Mouse (Mus musculus) hematopoietic stem cell, adult 5-6 weeks (primary cell): ENCODE measurements at regions not wholly inside any gene's neighbourhood (a gene's known extent, or its start where the extent isn't known, plus 50 kb on each side); places are given as distances from the start of the nearest gene placed in this dataset.

Experiments
- ATAC-seq, 2 experiments: fragments of 125-278 bp in 1 of 2; replicated peaks in 1 of 2; 2 replicates each; pipeline ENCODE4 v1.8.0; 2016 to 2017; ENCODE audit warnings: inconsistent platforms in 2 of 2, mild to moderate bottlenecking in 2 of 2, moderate number of reproducible peaks in 2 of 2, low read depth in 1 of 2, moderate TSS enrichment in 1 of 2; ENCODE audit not compliant: low FRiP score in 2 of 2, poor library complexity in 2 of 2, severe bottlenecking in 2 of 2, insufficient read depth in 1 of 2, low TSS enrichment in 1 of 2

DNA sequence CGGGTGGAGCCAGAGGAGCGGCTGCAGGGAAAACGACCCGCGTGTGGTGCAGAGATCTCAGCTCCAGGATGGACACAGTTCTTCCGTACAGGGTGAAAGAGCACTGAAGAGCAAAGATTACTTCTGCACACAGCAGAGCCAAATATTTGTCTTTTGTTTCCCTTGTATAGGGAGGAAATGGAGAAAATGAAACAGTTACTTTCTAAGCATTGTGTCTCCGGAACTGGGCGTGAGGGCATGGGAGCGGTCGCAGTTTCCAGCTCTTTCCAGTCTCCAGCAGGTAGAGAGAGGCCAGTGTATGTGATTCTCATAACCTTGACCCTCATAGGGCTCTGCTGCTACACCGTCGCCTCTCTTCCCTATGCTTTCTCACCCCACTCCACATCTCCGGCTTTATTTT is 105.1 kb upstream of the Gm10295 start:
- no peak for ATAC-seq

DNA sequence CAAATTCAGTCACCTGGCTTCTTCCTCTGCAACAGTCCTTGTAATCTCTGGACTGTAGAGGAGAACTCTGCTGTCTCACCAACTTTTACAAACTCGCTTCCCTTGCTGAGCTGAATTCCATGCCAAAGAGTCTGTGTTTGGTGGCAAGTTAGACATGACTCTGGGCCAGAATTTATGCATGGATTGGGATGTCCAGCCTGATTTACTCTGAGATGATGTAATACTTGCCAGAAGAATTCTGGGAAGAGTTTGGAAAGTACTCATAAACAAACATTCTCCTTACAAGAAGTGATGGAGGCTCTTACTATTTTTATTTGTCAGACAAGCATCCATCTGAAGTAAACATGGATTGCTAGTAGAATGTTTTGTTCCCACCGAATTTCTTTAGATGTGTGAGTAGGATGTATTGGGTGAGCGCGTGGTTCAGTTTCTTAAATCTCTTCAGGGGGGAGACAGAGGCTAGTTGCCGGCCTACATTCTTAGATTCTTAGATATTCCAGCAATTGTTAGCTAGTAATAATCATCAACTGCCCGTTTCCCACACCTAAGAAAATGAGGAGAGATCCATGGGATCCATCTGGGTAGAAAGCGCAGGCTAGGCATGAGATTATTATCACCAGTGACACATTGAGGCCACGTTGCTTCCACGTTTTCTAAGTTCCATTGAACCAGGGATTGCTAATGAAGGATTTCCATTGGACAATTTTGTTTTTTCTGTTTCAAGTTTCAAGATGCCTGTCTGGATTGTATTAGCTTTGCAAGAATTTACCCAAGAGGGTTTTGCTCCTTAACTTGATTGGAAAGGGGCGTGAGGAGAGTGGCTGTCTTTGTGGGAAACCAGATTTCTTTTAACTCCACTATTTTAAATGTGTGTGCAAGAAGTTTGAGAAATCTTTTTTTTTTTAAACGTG is 89.3 kb upstream of the Gm10295 start:
- no peak for ATAC-seq

DNA sequence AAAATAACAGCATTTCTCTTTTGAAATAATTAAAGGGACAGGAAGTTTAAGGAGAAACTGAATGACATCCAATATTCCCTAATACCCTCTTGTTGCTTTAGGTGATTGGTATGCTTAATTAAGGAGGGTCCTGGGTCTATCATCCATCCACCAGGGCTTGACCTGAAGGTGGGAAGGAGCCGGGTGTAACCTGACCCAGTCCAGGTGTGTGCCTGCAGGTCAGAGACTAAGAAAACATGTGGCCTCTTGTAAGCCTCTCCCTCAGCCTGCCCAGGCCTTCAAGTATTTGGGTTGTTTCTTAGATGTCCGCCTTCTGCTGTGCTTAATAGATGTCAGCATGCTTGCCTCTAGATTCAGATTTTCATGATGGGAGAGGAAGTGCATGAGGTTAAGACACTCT is 74.7 kb upstream of the Gm10295 start:
- ATAC-seq: no peak

DNA sequence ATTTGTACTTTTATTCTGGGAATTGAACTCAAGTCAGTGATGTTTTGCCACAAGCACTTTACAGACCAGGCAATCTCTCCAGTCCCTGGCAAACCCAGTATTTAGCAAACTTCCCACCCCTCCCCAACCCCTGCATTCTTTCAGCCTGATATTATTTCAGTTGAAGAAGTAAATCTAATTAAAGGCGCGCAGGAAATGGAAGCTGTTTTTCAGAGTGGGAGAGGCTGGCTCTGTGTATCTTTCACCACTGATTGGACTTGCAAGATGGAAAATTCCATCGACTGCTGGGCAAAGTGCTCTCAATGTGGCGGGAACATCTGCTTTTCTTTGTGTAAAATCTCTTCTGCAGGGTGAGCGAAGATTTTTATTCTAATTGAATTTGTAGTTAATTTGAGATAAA is 68.0 kb upstream of the Gm10295 start:
- no peak for ATAC-seq

DNA sequence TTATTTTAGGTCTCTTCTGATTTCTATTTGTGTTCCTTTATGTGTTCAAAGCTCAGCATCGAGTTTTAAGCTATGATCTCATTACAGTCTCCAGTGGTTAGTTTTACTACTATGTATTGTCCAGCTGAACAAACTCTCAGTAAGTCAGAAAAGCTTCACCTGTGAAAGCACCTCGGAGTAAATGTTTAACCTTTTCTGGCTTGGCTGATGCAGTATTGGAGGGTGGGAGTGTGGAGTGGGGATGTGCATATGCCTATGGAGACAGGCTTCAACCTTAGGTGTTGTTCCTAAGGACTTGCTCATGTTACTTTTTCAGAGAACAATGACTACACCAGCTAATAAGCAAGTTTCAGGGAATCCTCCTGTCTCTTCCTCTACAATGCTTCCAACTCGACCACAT is 67.6 kb upstream of the Gm10295 start:
- no peak for ATAC-seq

DNA sequence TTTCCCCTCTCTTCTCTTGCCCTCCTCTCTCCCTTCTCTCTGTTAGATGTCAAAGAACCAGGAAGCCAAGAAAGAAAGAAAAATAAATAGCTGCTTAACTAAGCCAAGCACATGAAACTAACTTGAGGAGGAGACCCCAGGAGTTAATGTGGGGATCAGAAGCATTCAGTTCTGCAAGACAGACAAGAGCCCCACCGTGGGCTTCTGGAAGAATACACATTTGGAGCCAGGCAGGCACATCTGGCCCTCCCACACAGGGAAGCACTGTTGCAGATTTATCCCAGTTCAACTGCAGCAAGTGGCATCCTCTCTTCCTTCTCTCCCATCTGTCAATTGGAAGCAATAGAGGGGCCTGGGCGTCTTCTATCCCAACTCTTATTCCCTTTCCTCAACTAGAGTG is 63.5 kb upstream of the Gm10295 start:
- ATAC-seq: no peak

DNA sequence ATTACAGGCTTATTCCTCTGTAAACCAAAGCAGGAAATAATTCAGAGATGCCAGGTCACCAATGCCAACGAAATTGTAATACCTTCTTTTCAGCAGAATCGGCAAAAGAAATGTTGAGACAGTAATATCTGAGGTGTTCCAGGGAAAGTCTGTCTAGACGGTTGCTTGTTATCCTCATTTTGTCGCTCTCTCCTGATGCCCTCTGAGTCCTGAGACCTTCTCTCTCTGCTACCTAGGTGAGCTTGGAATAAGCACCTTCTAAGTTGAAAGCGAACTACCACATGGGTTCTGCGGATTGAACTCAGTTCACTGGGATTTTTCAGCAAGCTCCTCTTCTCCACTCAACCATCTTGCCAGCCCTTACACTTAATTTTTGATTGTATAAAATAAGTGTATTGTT is 61.8 kb upstream of the Gm10295 start:
- ATAC-seq: no peak

DNA sequence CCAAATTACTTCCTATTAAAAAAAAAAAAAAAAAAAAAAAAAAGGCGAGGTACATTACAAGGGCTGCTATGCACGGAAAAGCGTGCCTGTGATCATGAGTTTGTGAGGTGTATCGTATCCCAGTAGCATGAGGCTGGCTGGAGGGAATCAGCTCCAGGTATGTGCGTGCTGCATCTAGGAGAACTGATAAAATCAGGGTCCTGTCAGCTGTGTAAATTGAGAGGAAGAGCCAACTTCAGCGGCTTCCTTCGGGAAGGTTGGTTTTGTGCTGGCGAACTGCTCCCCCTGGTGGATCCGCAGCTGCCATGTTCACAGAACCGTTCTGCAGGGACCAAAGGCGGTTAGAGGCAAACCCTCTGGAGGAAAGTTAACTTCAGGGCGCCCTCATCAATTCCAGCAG is 60.8 kb upstream of the Gm10295 start:
- peak; percentile 78 to 84 for ATAC-seq

DNA sequence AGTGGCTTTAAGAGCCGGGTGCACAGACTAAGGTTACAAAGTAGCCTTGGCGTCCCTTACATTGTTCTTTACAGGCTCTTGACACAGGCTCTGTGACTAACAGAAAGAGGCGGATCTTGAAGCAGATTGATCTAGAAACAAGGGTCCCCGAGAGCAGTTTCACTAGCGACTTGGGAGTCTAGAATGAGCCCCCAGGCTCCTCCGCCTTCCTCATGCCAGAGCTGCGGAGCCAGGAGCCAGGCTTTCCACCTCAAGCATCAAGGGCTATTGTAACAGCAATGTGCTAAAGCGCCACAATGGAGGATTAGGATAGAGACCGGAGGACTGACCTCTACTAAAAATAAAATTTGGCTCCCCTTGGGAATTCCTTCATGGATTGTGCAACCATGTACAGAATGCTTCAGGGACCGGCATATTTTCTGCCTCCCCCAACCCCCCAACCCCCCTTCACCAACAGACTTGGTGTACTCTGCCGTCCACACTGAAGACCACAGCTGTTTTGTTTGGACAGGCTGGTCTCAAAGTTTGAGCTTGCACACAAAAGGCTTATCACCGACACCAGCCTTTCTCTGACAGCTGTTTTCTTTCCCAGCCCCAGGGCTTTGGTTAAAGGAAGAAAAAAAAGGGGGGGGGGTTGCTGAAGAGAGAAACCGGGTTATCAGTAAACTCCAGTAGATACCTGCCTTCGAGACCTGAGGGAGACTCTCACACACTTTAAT is 60.2 kb upstream of the Gm10295 start:
- ATAC-seq: peak; percentile 10 to 43; a peak in 2 of 4 replicates

DNA sequence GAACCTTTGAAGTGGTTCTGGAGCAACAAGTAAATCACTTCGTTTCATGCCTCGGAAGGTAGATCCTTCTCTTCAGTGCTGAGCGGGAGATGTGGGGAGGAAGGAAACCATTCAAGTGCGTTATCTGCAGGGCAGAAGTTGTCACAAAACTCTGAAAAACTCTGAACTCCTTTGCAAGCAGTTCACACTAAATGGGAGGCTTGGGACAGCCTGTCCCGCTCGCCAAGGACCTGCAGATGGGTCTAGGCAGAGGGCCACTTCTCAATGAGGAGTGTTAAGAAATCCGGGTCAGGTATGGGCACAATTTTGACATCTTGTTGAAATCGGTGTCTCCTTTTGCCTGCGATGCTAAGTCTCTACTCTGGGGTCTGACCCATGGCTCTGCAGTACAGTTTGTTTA is 58.6 kb upstream of the Gm10295 start:
- no peak for ATAC-seq

DNA sequence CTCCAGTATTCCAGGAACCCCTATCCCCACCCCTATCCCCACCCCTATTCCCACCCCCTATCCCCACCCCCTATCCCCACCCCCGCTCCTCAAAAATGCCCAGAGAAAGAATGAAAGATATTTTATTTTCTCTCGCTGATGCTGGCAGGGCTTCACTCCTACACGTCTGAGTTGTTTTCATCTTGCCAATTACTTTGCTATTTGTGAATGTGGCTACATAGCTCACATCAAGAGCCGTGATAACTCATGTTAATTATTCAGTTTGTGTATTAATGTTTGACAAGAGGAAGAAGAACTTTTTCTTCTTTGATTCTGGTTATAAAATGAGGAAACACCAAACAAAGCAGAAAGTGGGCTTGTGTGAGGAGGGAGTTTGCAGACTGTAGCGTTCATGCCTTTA is 57.8 kb upstream of the Gm10295 start:
- ATAC-seq: no peak

DNA sequence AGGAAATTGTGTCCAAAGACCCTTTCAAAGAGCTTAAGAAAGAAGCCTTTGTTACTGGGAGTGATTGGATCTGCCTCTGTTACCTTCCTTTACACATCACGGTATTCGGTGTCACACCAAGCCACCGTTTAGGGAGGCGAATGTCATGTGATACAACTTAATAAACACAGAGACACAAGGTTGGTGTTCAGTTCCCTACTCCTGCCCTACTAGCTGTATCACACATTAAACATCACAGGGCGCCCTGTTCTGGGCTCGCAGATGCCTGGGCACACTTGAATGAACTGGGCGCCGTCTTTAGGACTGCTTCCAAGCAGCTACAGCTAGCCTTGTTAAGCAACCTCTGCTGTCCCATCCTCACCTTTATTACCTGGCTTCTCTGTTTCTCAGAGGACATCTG is 55.0 kb upstream of the Gm10295 start:
- no peak for ATAC-seq
